Mouse (Mus musculus) ES-E14 (cell line): ENCODE measurements at regions not wholly inside any gene's neighbourhood (a gene's known extent, or its start where the extent isn't known, plus 50 kb on each side); places are given as distances from the start of the nearest gene placed in this dataset.
"Not testable (repeated sequence)": the region's sequence is repeated elsewhere in the genome, so short reads cannot be mapped to it uniquely, and the experiment has no call there.

Source experiments
- CHD2 ChIP-seq: IDR thresholded peaks from 2 replicates; pipeline ENCODE4 v1.6.1; 2014; ENCODE audit warnings: mild to moderate bottlenecking, low read depth, low read length, inconsistent platforms
- MAFK ChIP-seq: IDR thresholded peaks from 2 replicates; pipeline ENCODE4 v1.6.1; 2014; ENCODE audit warnings: mild to moderate bottlenecking, low read depth, low read length, inconsistent platforms; ENCODE audit not compliant: insufficient read depth
- ZNF384 ChIP-seq: IDR thresholded peaks from 2 replicates; pipeline ENCODE4 v1.6.1; 2012; ENCODE audit warnings: low read depth, low read length, inconsistent platforms

- not testable (repeated sequence) for TF ChIP-seq MAFK, ZNF384, CHD2
These were observed 466.5 kb downstream of the Gm11232 start for GRCm38 (mm10) chr4:71291111-71291740.
